Mouse (Mus musculus) CH12.LX (cell line): ENCODE data around the gene Gm826.

Experiments
- CHD2 ChIP-seq: IDR thresholded peaks from 2 replicates; pipeline ENCODE4 v1.6.1; 2011; ENCODE audit warnings: low read length, improper control_type of control experiment
- CTCF ChIP-seq, 2 experiments: IDR thresholded peaks in 1 of 2; conservative IDR thresholded peaks in 1 of 2; 2 replicates each; pipeline ENCODE4 v1.5.1; 2011 to 2012; ENCODE audit warnings: low read depth in 2 of 2, low read length in 2 of 2, improper control_type of control experiment in 1 of 2, inconsistent platforms in 1 of 2, mild to moderate bottlenecking in 1 of 2, moderate library complexity in 1 of 2
- E2F4 ChIP-seq: IDR thresholded peaks from 2 replicates; pipeline ENCODE4 v1.6.1; 2011; ENCODE audit warnings: low read depth, low read length, improper control_type of control experiment; ENCODE audit not compliant: insufficient replicate concordance
- ELF1 ChIP-seq: IDR thresholded peaks from 2 replicates; pipeline ENCODE4 v1.6.1; 2014; ENCODE audit warnings: low read depth, mild to moderate bottlenecking, inconsistent platforms, low read length, improper control_type of control experiment
- USF1 ChIP-seq: IDR thresholded peaks from 2 replicates; pipeline ENCODE4 v1.6.1; 2014; ENCODE audit warnings: low read depth, mild to moderate bottlenecking, inconsistent platforms, low read length, improper control_type of control experiment
- ZNF384 ChIP-seq: IDR thresholded peaks from 2 replicates; pipeline ENCODE4 v1.6.1; 2012; ENCODE audit warnings: low read depth, low read length, improper control_type of control experiment, inconsistent platforms

GRCm38 (mm10) chr2:160340121-160340520 is 6.2 kb upstream of the Gm826 start:
- TF ChIP-seq ZNF384 (no peak), CTCF (conservative IDR thresholded peaks at IDR 0.05 in 1 of 2, IDR thresholded peaks at IDR 0.05 in 1 of 2; ENCODE audit: low read depth in 2 of 2, low read length in 2 of 2) (no peak), USF1 (no peak), E2F4 (no peak), ELF1 (no peak), CHD2 (no peak)
